Mouse (Mus musculus): Measurements from ENCODE around the gene Ino80e. TPM values are rescaled to one million over a fixed set of nuclear protein-coding genes. Genes with fewer than 3 reads are reported as not detected.

Ino80e gene
- total and polyA plus RNA-seq, 3 experiments: 93.0 to 476 (median 189) TPM

GRCm38 (mm10) chr7:126808703-126809455 lies 53.3 kb downstream of the Ino80e start:
- no peaks in the 10 kb centered on the region for H3K9me3 ChIP-seq (replicated peaks; ENCODE audit: insufficient read depth, low read length)
- DNase-seq (ENCODE audit: low read depth, low spot score): peak; percentile 91
- H3K4me3 ChIP-seq (ENCODE audit: control insufficient read depth in 1 of 2, insufficient read depth in 1 of 2, low read depth in 2 of 2, low read length in 2 of 2): peak overlapping the region; percentile 55 to 66
- H3K4me1 ChIP-seq (ENCODE audit: control insufficient read depth in 1 of 2, insufficient read depth in 2 of 2, low read length in 2 of 2): peaks cover 6 to 23% of the 10 kb centered on the region in 2 experiments; a peak in 3 of 4 replicates
- peak overlapping the region; percentile 83 for H3K9ac ChIP-seq (ENCODE audit: control insufficient read depth, low read depth, low read length, poor library complexity, severe bottlenecking)
- TF ChIP-seq E2F4 (IDR thresholded peaks at IDR 0.05; ENCODE audit: borderline replicate concordance, low read depth, low read length) (peak; percentile 86; the same call in 1 of the 2 replicates), ETS1 (IDR thresholded peaks at IDR 0.05; ENCODE audit: low read depth, low read length) (peak; percentile 55; the same call in 1 of the 2 replicates), SIN3A (IDR thresholded peaks at IDR 0.05; ENCODE audit: low read length) (peak; percentile 96), ZC3H11A (IDR thresholded peaks at IDR 0.05; ENCODE audit: low read depth, low read length) (no peak), POLR2AphosphoS5 (IDR thresholded peaks at IDR 0.05; ENCODE audit: borderline replicate concordance, low read depth, low read length) (no peak), NELFE (IDR thresholded peaks at IDR 0.05; ENCODE audit: low read depth, low read length) (peak; percentile 54; the same call in 1 of the 2 replicates), POLR2A (IDR thresholded peaks at IDR 0.05; ENCODE audit: control insufficient read depth in 1 of 2, insufficient read depth in 1 of 2, low read depth in 1 of 2, low read length in 2 of 2, poor library complexity in 1 of 2) (peak in 1 of 2 experiments; percentile 67; a peak in 2 of 4 replicates), RAD21 (IDR thresholded peaks at IDR 0.05; ENCODE audit: low read depth, low read length) (no peak), MXI1 (IDR thresholded peaks at IDR 0.05; ENCODE audit: low read depth, low read length) (peak; percentile 80), HCFC1 (IDR thresholded peaks at IDR 0.05; ENCODE audit: low read depth, low read length) (peak; percentile 86), MAX (IDR thresholded peaks at IDR 0.05; ENCODE audit: low read length) (peak; percentile 62), NRF1 (IDR thresholded peaks at IDR 0.05; ENCODE audit: insufficient read depth, low read depth, low read length, poor library complexity, severe bottlenecking) (0 out of 2 replicates have a peak, but pooled peaks have one; percentile 7), POLR2AphosphoS2 (IDR thresholded peaks at IDR 0.05; ENCODE audit: low read length) (no peak), TAL1 (IDR thresholded peaks at IDR 0.05; ENCODE audit: low read length) (0 out of 2 replicates have a peak, but pooled peaks have one; percentile 26)
- H3K79me2 ChIP-seq (ENCODE audit: control insufficient read depth, insufficient read depth, low read length, poor library complexity): no peaks in the 10 kb centered on the region; the same call in 1 of the 2 replicates
- peak overlapping the region; percentile 71 for H3K27ac ChIP-seq (ENCODE audit: control insufficient read depth, low read depth, low read length)
- H3K27me3 ChIP-seq (ENCODE audit: control insufficient read depth in 1 of 2, insufficient read depth in 2 of 2, low read length in 2 of 2): no peaks in the 10 kb centered on the region
- H3K36me3 ChIP-seq (ENCODE audit: control insufficient read depth in 1 of 2, insufficient read depth in 2 of 2, low read length in 2 of 2): peaks cover 0 to 18% of the 10 kb centered on the region in 2 experiments; a peak in 2 of 4 replicates

- no peak overlapping the region for H3K4me3 ChIP-seq (ENCODE audit: control insufficient read depth in 1 of 2, insufficient read depth in 1 of 2, low read depth in 2 of 2, low read length in 2 of 2)
- TF ChIP-seq USF2 (IDR thresholded peaks at IDR 0.05; ENCODE audit: borderline replicate concordance in 1 of 2, insufficient read depth in 1 of 2, low read depth in 1 of 2, low read length in 2 of 2) (no peak), SIN3A (IDR thresholded peaks at IDR 0.05; ENCODE audit: low read length) (peak; percentile 45; the same call in 1 of the 2 replicates), TBP (IDR thresholded peaks at IDR 0.05; ENCODE audit: low read depth, low read length) (0 out of 2 replicates have a peak, but pooled peaks have one; percentile 52)
- H3K9me3 ChIP-seq (replicated peaks; ENCODE audit: insufficient read depth, low read length): no peaks in the 10 kb centered on the region
- H3K79me2 ChIP-seq (ENCODE audit: control insufficient read depth, insufficient read depth, low read length, poor library complexity): no peaks in the 10 kb centered on the region; the same call in 1 of the 2 replicates
- H3K27ac ChIP-seq (ENCODE audit: control insufficient read depth, low read depth, low read length): 0 out of 2 replicates have a peak overlapping the region, but pooled peaks have one; percentile 6
- peaks cover 14 to 34% of the 10 kb centered on the region in 2 experiments for H3K4me1 ChIP-seq (ENCODE audit: control insufficient read depth in 1 of 2, insufficient read depth in 2 of 2, low read length in 2 of 2)
- H3K9ac ChIP-seq (ENCODE audit: control insufficient read depth, low read depth, low read length, poor library complexity, severe bottlenecking): no peak overlapping the region
- peaks cover 0 to 28% of the 10 kb centered on the region in 2 experiments; a peak in 2 of 4 replicates for H3K36me3 ChIP-seq (ENCODE audit: control insufficient read depth in 1 of 2, insufficient read depth in 2 of 2, low read length in 2 of 2)
- no peaks in the 10 kb centered on the region for H3K27me3 ChIP-seq (ENCODE audit: control insufficient read depth in 1 of 2, insufficient read depth in 2 of 2, low read length in 2 of 2)
- DNase-seq (ENCODE audit: low read depth, low spot score): peak; percentile 47
Observed at GRCm38 (mm10) chr7:126807405-126807804, 54.8 kb downstream of the Ino80e start.
